Mouse (Mus musculus) cerebellum, adult 2 months (tissue): ENCODE data around the gene Unc93a2. TPM values are rescaled to one million over a fixed set of nuclear protein-coding genes. Genes with fewer than 3 reads are reported as not detected.
"Not testable (repeated sequence)": the region's sequence is repeated elsewhere in the genome, so short reads cannot be mapped to it uniquely, and the experiment has no call there.

Experiments used
- DNase-seq, 2 experiments: peaks; one replicate each; pipeline ENCODE4 v3.0.0; 2021
- H3K27ac ChIP-seq: fragments of 200-500 bp; 2 replicates; pipeline ENCODE4 v1.5.1; 2012; ENCODE audit warnings: low read length, control low read depth, inconsistent platforms; ENCODE audit not compliant: insufficient read depth
- H3K27me3 ChIP-seq: fragments of 200-500 bp; 2 replicates; pipeline ENCODE4 v1.6.1; 2012; ENCODE audit warnings: inconsistent platforms, mild to moderate bottlenecking, low read length, moderate library complexity; ENCODE audit not compliant: control insufficient read depth, insufficient read depth
- H3K4me1 ChIP-seq: fragments of 200-500 bp; 2 replicates; pipeline ENCODE4 v1.6.1; 2011; ENCODE audit warnings: low read length; ENCODE audit not compliant: control insufficient read depth, insufficient read depth
- H3K4me3 ChIP-seq: fragments of 200-500 bp; replicated peaks from 2 replicates; pipeline ENCODE3; 2011; ENCODE audit warnings: mild to moderate bottlenecking, low read depth, low read length, control low read depth; ENCODE audit not compliant: insufficient read depth
- WGBS: fragments of 180-500 bp; shearing (Covaris S2); methylation state at CpG from one replicate; pipeline ENCODE4 v1.1.7; 2018; 5-methylcytosine and 5-hydroxymethylcytosine counted together
- polyA plus RNA-seq: library from polyadenylated mRNA; depleted of rRNA; stranded (reverse); fragments of >200 nt; gene quantifications from 2 replicates; pipeline ENCODE4 v1.2.3, GENCODE M21; 2012

The Unc93a2 gene
- polyA plus RNA-seq, 1 experiment = not detected

- not testable (repeated sequence) for H3K27me3 ChIP-seq, DNase-seq, H3K27ac ChIP-seq, H3K4me3 ChIP-seq, H3K4me1 ChIP-seq
- WGBS = 50% methylated on average over 7 of the region's 7 CpGs
Measured at GRCm38 (mm10) chr17:7389898-7390297, 4.6 kb upstream of the Unc93a2 start.

- H3K4me1 ChIP-seq, DNase-seq, H3K4me3 ChIP-seq, H3K27me3 ChIP-seq, H3K27ac ChIP-seq: not testable (repeated sequence)
- WGBS = 48% methylated on average over 8 of the region's 8 CpGs
Measured at GRCm38 (mm10) chr17:7388958-7389356, 3.7 kb upstream of the Unc93a2 start.

GRCm38 (mm10) chr17:7388341-7388957 is 3.2 kb upstream of the Unc93a2 start:
- H3K27me3 ChIP-seq, H3K27ac ChIP-seq, H3K4me1 ChIP-seq, DNase-seq, H3K4me3 ChIP-seq: not testable (repeated sequence)
- WGBS = no CpG with 5 or more reads among the region's 2 CpGs

- DNase-seq, H3K27ac ChIP-seq, H3K4me1 ChIP-seq, H3K27me3 ChIP-seq, H3K4me3 ChIP-seq: not testable (repeated sequence)
- 31% methylated on average over 8 of the region's 8 CpGs for WGBS
Measured at GRCm38 (mm10) chr17:7386016-7386415, 752 bp upstream of the Unc93a2 start.

- not testable (repeated sequence) for H3K27me3 ChIP-seq, DNase-seq, H3K4me3 ChIP-seq, H3K4me1 ChIP-seq, H3K27ac ChIP-seq
- 55% methylated on average over 12 of the region's 13 CpGs for WGBS
Measured at GRCm38 (mm10) chr17:7383167-7384143, 1.8 kb downstream of the Unc93a2 start.

- H3K4me1 ChIP-seq, H3K4me3 ChIP-seq, DNase-seq, H3K27me3 ChIP-seq, H3K27ac ChIP-seq: not testable (repeated sequence)
- 93% methylated on average over 1 of the region's 3 CpGs for WGBS
Measured at GRCm38 (mm10) chr17:7382711-7383110, 2.6 kb downstream of the Unc93a2 start.

- H3K27ac ChIP-seq, H3K4me3 ChIP-seq, H3K27me3 ChIP-seq, H3K4me1 ChIP-seq, DNase-seq: not testable (repeated sequence)
- WGBS = 66% methylated on average over 2 of the region's 3 CpGs
Measured at GRCm38 (mm10) chr17:7377907-7378306, 7.4 kb downstream of the Unc93a2 start.

GRCm38 (mm10) chr17:7376951-7377700 is 8.1 kb downstream of the Unc93a2 start:
- not testable (repeated sequence) for H3K4me1 ChIP-seq, H3K4me3 ChIP-seq, H3K27ac ChIP-seq, H3K27me3 ChIP-seq, DNase-seq
- WGBS = 100% methylated on average over 1 of the region's 3 CpGs

- not testable (repeated sequence) for DNase-seq
Measured at GRCm38 (mm10) chr17:7371879-7372278, 13.4 kb downstream of the Unc93a2 start, which contains the start of gene Gm49630. Gene Gm49630, minus strand, starts transcription at chr17:7371979.

GRCm38 (mm10) chr17:7369401-7369800 is 15.9 kb downstream of the Unc93a2 start:
- 81% methylated on average over 6 of the region's 6 CpGs for WGBS

More at GRCm38 (mm10) chr17:7371879-7372278, 13.4 kb downstream of the Unc93a2 start, which contains the start of gene Gm49630:
- 96% methylated on average over 3 of the region's 5 CpGs for WGBS
- H3K27ac ChIP-seq, H3K4me3 ChIP-seq, H3K4me1 ChIP-seq, H3K27me3 ChIP-seq: not testable (repeated sequence)

GRCm38 (mm10) chr17:7366676-7367374 is 18.4 kb downstream of the Unc93a2 start:
- H3K4me1 ChIP-seq, H3K4me3 ChIP-seq, H3K27ac ChIP-seq, DNase-seq, H3K27me3 ChIP-seq: not testable (repeated sequence)
- 27% methylated on average over 5 of the region's 7 CpGs for WGBS

More at GRCm38 (mm10) chr17:7369401-7369800, 15.9 kb downstream of the Unc93a2 start:
- not testable (repeated sequence) for H3K4me1 ChIP-seq, H3K27ac ChIP-seq, DNase-seq, H3K4me3 ChIP-seq, H3K27me3 ChIP-seq
